20 mouse cellular contexts compared by ENCODE assay signal in genomic region chr5:145030476-145030875, GRCm38 (mm10). TPM values are rescaled to one million over a fixed set of nuclear protein-coding genes. Genes with fewer than 3 reads are reported as not detected.
"Had no signal": no experiment of that assay in that cellular context is flagged by ENCODE, and none has a peak within 500 bp of the region (broad histone marks: within the 10 kb centered on the region; RNA-seq: fewer than 3 reads in every experiment).

No protein-coding gene starts in this region.

RNA-seq across cellular contexts. Expression of gene Gm4871, which starts 2.1 kb away (rescaled TPM):
- polyA plus RNA-seq: cortical plate, adult 2 months; embryonic facial prominence, embryonic 10.5 days; embryonic facial prominence, embryonic 11.5 days; embryonic facial prominence, embryonic 12.5 days; embryonic facial prominence, embryonic 13.5 days; embryonic facial prominence, embryonic 14.5 days; embryonic facial prominence, embryonic 15.5 days; erythroblast, embryonic 14.5 days; forebrain, embryonic 10.5 days; forebrain, embryonic 11.5 days; forebrain, embryonic 12.5 days; forebrain, embryonic 13.5 days; forebrain, embryonic 14.5 days; forebrain, embryonic 15.5 days; forebrain, embryonic 16.5 days; forebrain, postnatal 0 days; frontal cortex, adult 2 months; gonadal fat pad, adult 2 months; heart, adult 2 months; heart, embryonic 10.5 days had no signal

RNA-seq across cellular contexts. Expression of gene 1700018F24Rik, which starts 12.3 kb away (rescaled TPM):
- polyA plus RNA-seq: cortical plate, adult 2 months; embryonic facial prominence, embryonic 10.5 days; embryonic facial prominence, embryonic 11.5 days; embryonic facial prominence, embryonic 12.5 days; embryonic facial prominence, embryonic 13.5 days; erythroblast, embryonic 14.5 days; forebrain, embryonic 10.5 days; forebrain, embryonic 11.5 days; forebrain, embryonic 12.5 days; forebrain, embryonic 13.5 days; forebrain, embryonic 14.5 days; forebrain, embryonic 15.5 days; forebrain, embryonic 16.5 days; forebrain, postnatal 0 days; frontal cortex, adult 2 months; gonadal fat pad, adult 2 months; heart, adult 2 months; heart, embryonic 10.5 days had no signal

RNA-seq across cellular contexts. Expression of gene Kpna7, which starts 53.4 kb away (rescaled TPM):
- polyA plus RNA-seq: cortical plate, adult 2 months; embryonic facial prominence, embryonic 11.5 days; embryonic facial prominence, embryonic 12.5 days; embryonic facial prominence, embryonic 13.5 days; embryonic facial prominence, embryonic 14.5 days; embryonic facial prominence, embryonic 15.5 days; erythroblast, embryonic 14.5 days; forebrain, embryonic 10.5 days; forebrain, embryonic 11.5 days; forebrain, embryonic 12.5 days; forebrain, embryonic 13.5 days; forebrain, embryonic 14.5 days; forebrain, embryonic 15.5 days; forebrain, embryonic 16.5 days; forebrain, postnatal 0 days; frontal cortex, adult 2 months; gonadal fat pad, adult 2 months; heart, adult 2 months; heart, embryonic 10.5 days had no signal
